Mouse (Mus musculus) hindbrain, postnatal 0 days (tissue): Measurements from ENCODE around the gene Ninj2. TPM values are rescaled to one million over a fixed set of nuclear protein-coding genes. Genes with fewer than 3 reads are reported as not detected.

ENCODE experiments used
- ATAC-seq: fragments of 200-750 bp; cut with Nextera tagmentation; 2 replicates; pipeline ENCODE4 v1.8.0; 2017; ENCODE audit warnings: mild to moderate bottlenecking, moderate TSS enrichment, moderate library complexity
- DNase-seq: peaks from one replicate; pipeline ENCODE4 v3.0.0-alpha.2; 2015; ENCODE audit warnings: low spot score
- H3K27ac ChIP-seq: fragments of 300-500 bp; sonication (generic); 2 replicates; pipeline ENCODE4 v1.5.1; 2014; ENCODE audit warnings: mild to moderate bottlenecking
- H3K27me3 ChIP-seq: fragments of 300-500 bp; sonication (generic); 2 replicates; pipeline ENCODE4 v1.6.1; 2014; ENCODE audit warnings: low read length, mixed read lengths; ENCODE audit not compliant: insufficient read depth
- H3K36me3 ChIP-seq: fragments of 300-500 bp; sonication (generic); 2 replicates; pipeline ENCODE4 v1.6.1; 2014; ENCODE audit warnings: low read length, mixed read lengths; ENCODE audit not compliant: insufficient read depth
- H3K4me1 ChIP-seq: fragments of 300-500 bp; sonication (generic); 2 replicates; pipeline ENCODE4 v1.6.1; 2014; ENCODE audit warnings: antibody characterized with exemption, low read length, mixed read lengths; ENCODE audit not compliant: insufficient read depth
- H3K4me2 ChIP-seq: fragments of 300-500 bp; sonication (generic); 2 replicates; pipeline ENCODE4 v1.6.1; 2014; ENCODE audit warnings: low read depth, mild to moderate bottlenecking, low read length, moderate library complexity, mixed read lengths
- H3K4me3 ChIP-seq: fragments of 300-500 bp; sonication (generic); 2 replicates; pipeline ENCODE4 v1.5.1; 2014; ENCODE audit warnings: low read length
- H3K9ac ChIP-seq: fragments of 300-500 bp; sonication (generic); replicated peaks from 2 replicates; pipeline ENCODE4 v1.6.1; 2014; ENCODE audit warnings: mild to moderate bottlenecking, low read length, moderate library complexity, mixed read lengths
- H3K9me3 ChIP-seq: fragments of 300-500 bp; sonication (generic); 2 replicates; pipeline ENCODE4 v1.6.1; 2016; ENCODE audit warnings: low read length, mixed read lengths
- CTCF ChIP-seq: IDR thresholded peaks from 2 replicates; pipeline ENCODE4 v1.5.1; 2016; ENCODE audit warnings: antibody characterized with exemption, control low read depth, low read depth
- WGBS: fragments of 180-500 bp; shearing (Covaris S2); extraction: QIAGEN DNeasy Blood & Tissue Kit; methylation state at CpG from one replicate; pipeline ENCODE4 v1.1.7; 2014; 5-methylcytosine and 5-hydroxymethylcytosine counted together
- polyA plus RNA-seq: library from polyadenylated mRNA; unstranded; fragments of >200 nt; fragmentation: Nextera tagmentation; extraction: Ambion mirVana; gene quantifications from 2 replicates; pipeline ENCODE4 v1.2.1, GENCODE M21; 2015
- total RNA-seq: library from RNA; depleted of rRNA; stranded (reverse); fragments of >200 nt; gene quantifications from 2 replicates; pipeline ENCODE4 v1.2.3, GENCODE M21; 2014

Gene Ninj2
- total and polyA plus RNA-seq, 2 experiments from 2014 or later = not detected

GRCm38 (mm10) chr6:120180492-120180891, 87.3 kb downstream of the Ninj2 start:
- no peak for TF ChIP-seq CTCF
- Histone ChIP-seq H3K36me3 (no peaks in the 10 kb centered on the region), H3K4me2 (no peak overlapping the region), H3K4me3 (no peak overlapping the region), H3K4me1 (no peaks in the 10 kb centered on the region), H3K27ac (no peak overlapping the region), H3K9ac (no peak overlapping the region), H3K9me3 (no peaks in the 10 kb centered on the region), H3K27me3 (no peaks in the 10 kb centered on the region)
- no peak for DNase-seq
- no peak for ATAC-seq
- 76% methylated on average over 4 of the region's 4 CpGs for WGBS

- ATAC-seq = no peak
- no peak overlapping the region for H3K27ac ChIP-seq
- WGBS = 69% methylated on average over 5 of the region's 5 CpGs
- no peaks in the 10 kb centered on the region for H3K27me3 ChIP-seq
- H3K36me3 ChIP-seq = no peaks in the 10 kb centered on the region
- H3K9me3 ChIP-seq = no peaks in the 10 kb centered on the region
- H3K4me1 ChIP-seq = no peaks in the 10 kb centered on the region
- no peak overlapping the region for H3K4me2 ChIP-seq
- no peak overlapping the region for H3K4me3 ChIP-seq
- DNase-seq = no peak
- TF ChIP-seq CTCF = no peak
- no peak overlapping the region for H3K9ac ChIP-seq
Measured at GRCm38 (mm10) chr6:120182160-120182559, 89.0 kb downstream of the Ninj2 start.

- ATAC-seq (no peak), DNase-seq (no peak)
- WGBS = 87% methylated on average over 4 of the region's 4 CpGs
- Histone ChIP-seq H3K9me3 (no peaks in the 10 kb centered on the region), H3K4me3 (no peak overlapping the region), H3K9ac (no peak overlapping the region), H3K27me3 (no peaks in the 10 kb centered on the region), H3K4me2 (no peak overlapping the region), H3K36me3 (no peaks in the 10 kb centered on the region), H3K27ac (no peak overlapping the region), H3K4me1 (no peaks in the 10 kb centered on the region)
- TF ChIP-seq CTCF = no peak
Measured at GRCm38 (mm10) chr6:120183771-120184170, 90.6 kb downstream of the Ninj2 start.

GRCm38 (mm10) chr6:120185012-120185730, 92.0 kb downstream of the Ninj2 start:
- Histone ChIP-seq H3K9me3 (no peaks in the 10 kb centered on the region), H3K36me3 (no peaks in the 10 kb centered on the region), H3K4me1 (no peaks in the 10 kb centered on the region), H3K4me3 (no peak overlapping the region), H3K9ac (no peak overlapping the region), H3K27ac (no peak overlapping the region), H3K4me2 (no peak overlapping the region), H3K27me3 (no peaks in the 10 kb centered on the region)
- no peak for ATAC-seq
- no peak for TF ChIP-seq CTCF
- 92% methylated on average over 12 of the region's 12 CpGs for WGBS
- no peak for DNase-seq

- no peaks in the 10 kb centered on the region for H3K4me1 ChIP-seq
- H3K9me3 ChIP-seq = no peaks in the 10 kb centered on the region
- no peaks in the 10 kb centered on the region for H3K27me3 ChIP-seq
- H3K4me3 ChIP-seq = no peak overlapping the region
- ATAC-seq (0 out of 2 replicates have a peak, but pooled peaks have one; percentile 25), DNase-seq (no peak)
- no peak overlapping the region for H3K27ac ChIP-seq
- no peak overlapping the region for H3K4me2 ChIP-seq
- WGBS = 50% methylated on average over 7 of the region's 7 CpGs
- H3K36me3 ChIP-seq = no peaks in the 10 kb centered on the region
- H3K9ac ChIP-seq = no peak overlapping the region
- no peak for TF ChIP-seq CTCF
Measured at GRCm38 (mm10) chr6:120185756-120186155, 92.6 kb downstream of the Ninj2 start.

- 40% methylated on average over 3 of the region's 3 CpGs for WGBS
- no peak overlapping the region for H3K27ac ChIP-seq
- no peak for DNase-seq
- no peaks in the 10 kb centered on the region for H3K27me3 ChIP-seq
- TF ChIP-seq CTCF = no peak
- H3K4me1 ChIP-seq = no peaks in the 10 kb centered on the region
- no peaks in the 10 kb centered on the region for H3K9me3 ChIP-seq
- no peak for ATAC-seq
- H3K9ac ChIP-seq = no peak overlapping the region
- no peak overlapping the region for H3K4me2 ChIP-seq
- no peaks in the 10 kb centered on the region for H3K36me3 ChIP-seq
- H3K4me3 ChIP-seq = no peak overlapping the region
Measured at GRCm38 (mm10) chr6:120186594-120186993, 93.4 kb downstream of the Ninj2 start.

- H3K9ac ChIP-seq = no peak overlapping the region
- WGBS = 19% methylated on average over 18 of the region's 18 CpGs
Measured at GRCm38 (mm10) chr6:120187587-120188176, 94.5 kb downstream of the Ninj2 start.

More at GRCm38 (mm10) chr6:120187587-120188176, 94.5 kb downstream of the Ninj2 start:
- ATAC-seq = peak; percentile 48; the same call in 1 of the 2 replicates
- H3K36me3 ChIP-seq = no peaks in the 10 kb centered on the region
- H3K27ac ChIP-seq = no peak overlapping the region
- no peaks in the 10 kb centered on the region for H3K27me3 ChIP-seq
- DNase-seq = peak; percentile 24
- no peaks in the 10 kb centered on the region for H3K4me1 ChIP-seq
- TF ChIP-seq CTCF = no peak
- no peaks in the 10 kb centered on the region for H3K9me3 ChIP-seq
- no peak overlapping the region for H3K4me3 ChIP-seq
- H3K4me2 ChIP-seq = peak overlapping the region; percentile 38
